Mouse (Mus musculus): Measurements from ENCODE around the gene Nos2. TPM values are rescaled to one million over a fixed set of nuclear protein-coding genes. Genes with fewer than 3 reads are reported as not detected.
A peak's percentile ranks its signal among the peaks of the same experiment; 100 is the strongest.

Gene Nos2
- 1.3 and 1.5 TPM in 2 replicates for polyA plus RNA-seq (2015; fragmentation: Nextera tagmentation; extraction: Ambion mirVana)

- no peak for ATAC-seq (ENCODE audit: low FRiP score)
- Histone ChIP-seq H3K27ac (no peak within 1 kb of the TSS), H3K9ac (no peak within 1 kb of the TSS), H3K4me2 (no peak within 1 kb of the TSS), H3K36me3 (no peaks in the 10 kb centered on the region), H3K4me3 (no peak within 1 kb of the TSS), H3K4me1 (replicated peaks) (peaks cover 9% of the 10 kb centered on the region), H3K9me3 (no peaks in the 10 kb centered on the region), H3K27me3 (peaks cover 40% of the 10 kb centered on the region)
- 62% methylated on average over 6 of the region's 6 CpGs for WGBS
Measured at GRCm38 (mm10) chr11:78920411-78920939, at the start of gene Nos2. Gene Nos2, plus strand, starts transcription at chr11:78920787.

GRCm38 (mm10) chr11:78870891-78871290, 49.7 kb upstream of the Nos2 start:
- no peaks in the 10 kb centered on the region for H3K27me3 ChIP-seq
- no peak for ATAC-seq (ENCODE audit: low FRiP score)
- no peaks in the 10 kb centered on the region for H3K4me1 ChIP-seq (replicated peaks)
- H3K36me3 ChIP-seq: no peaks in the 10 kb centered on the region
- H3K4me2 ChIP-seq: no peak overlapping the region
- no peak overlapping the region for H3K4me3 ChIP-seq
- no peaks in the 10 kb centered on the region for H3K9me3 ChIP-seq
- no peak overlapping the region for H3K9ac ChIP-seq
- WGBS: 83% methylated on average over 4 of the region's 4 CpGs
- no peak overlapping the region for H3K27ac ChIP-seq

GRCm38 (mm10) chr11:78872782-78873181, 47.8 kb upstream of the Nos2 start:
- no peaks in the 10 kb centered on the region for H3K4me1 ChIP-seq (replicated peaks)
- WGBS: 64% methylated on average over 2 of the region's 2 CpGs

GRCm38 (mm10) chr11:78879727-78880126, 40.9 kb upstream of the Nos2 start:
- no peaks in the 10 kb centered on the region for H3K4me1 ChIP-seq (replicated peaks)
- ATAC-seq (ENCODE audit: low FRiP score): no peak
- no peaks in the 10 kb centered on the region for H3K27me3 ChIP-seq
- H3K4me3 ChIP-seq: no peak overlapping the region
- H3K9ac ChIP-seq: no peak overlapping the region
- no peaks in the 10 kb centered on the region for H3K36me3 ChIP-seq
- no peaks in the 10 kb centered on the region for H3K9me3 ChIP-seq
- H3K4me2 ChIP-seq: no peak overlapping the region
- WGBS: 94% methylated on average over 3 of the region's 3 CpGs
- H3K27ac ChIP-seq: no peak overlapping the region

More at GRCm38 (mm10) chr11:78872782-78873181, 47.8 kb upstream of the Nos2 start:
- Histone ChIP-seq H3K9me3 (no peaks in the 10 kb centered on the region), H3K27me3 (no peaks in the 10 kb centered on the region), H3K4me2 (no peak overlapping the region), H3K36me3 (no peaks in the 10 kb centered on the region), H3K9ac (no peak overlapping the region), H3K27ac (no peak overlapping the region), H3K4me3 (no peak overlapping the region)
- no peak for ATAC-seq (ENCODE audit: low FRiP score)

GRCm38 (mm10) chr11:78886693-78887092, 33.9 kb upstream of the Nos2 start:
- Histone ChIP-seq H3K9ac (no peak overlapping the region), H3K27me3 (no peaks in the 10 kb centered on the region), H3K4me3 (no peak overlapping the region), H3K4me1 (replicated peaks) (peaks cover 17% of the 10 kb centered on the region), H3K4me2 (0 out of 2 replicates have a peak overlapping the region, but pooled peaks have one; percentile 6), H3K27ac (peak overlapping the region; percentile 82), H3K9me3 (no peaks in the 10 kb centered on the region), H3K36me3 (no peaks in the 10 kb centered on the region)
- WGBS: 41% methylated on average over 1 of the region's 1 CpGs
- 0 out of 2 replicates have a peak, but pooled peaks have one; percentile 21 for ATAC-seq (ENCODE audit: low FRiP score)

- WGBS: 24% methylated on average over 9 of the region's 9 CpGs
- Histone ChIP-seq H3K27ac (peak overlapping the region; percentile 82), H3K9ac (peak overlapping the region; percentile 55), H3K4me2 (peak overlapping the region; percentile 6; the same call in 1 of the 2 replicates), H3K4me1 (replicated peaks) (peaks cover 17% of the 10 kb centered on the region), H3K4me3 (no peak overlapping the region), H3K9me3 (no peaks in the 10 kb centered on the region), H3K36me3 (no peaks in the 10 kb centered on the region), H3K27me3 (no peaks in the 10 kb centered on the region)
- ATAC-seq (ENCODE audit: low FRiP score): peak; percentile 86
Measured at GRCm38 (mm10) chr11:78887102-78887971, 33.2 kb upstream of the Nos2 start.

GRCm38 (mm10) chr11:78889156-78889555, 31.4 kb upstream of the Nos2 start:
- H3K36me3 ChIP-seq: no peaks in the 10 kb centered on the region
- no peak overlapping the region for H3K27ac ChIP-seq
- H3K4me2 ChIP-seq: no peak overlapping the region
- ATAC-seq (ENCODE audit: low FRiP score): no peak
- peaks cover 17% of the 10 kb centered on the region for H3K4me1 ChIP-seq (replicated peaks)
- no peaks in the 10 kb centered on the region for H3K27me3 ChIP-seq
- no peak overlapping the region for H3K9ac ChIP-seq
- no peak overlapping the region for H3K4me3 ChIP-seq
- WGBS: 94% methylated on average over 4 of the region's 4 CpGs
- H3K9me3 ChIP-seq: no peaks in the 10 kb centered on the region

GRCm38 (mm10) chr11:78896357-78897123, 24.0 kb upstream of the Nos2 start:
- 75% methylated on average over 7 of the region's 7 CpGs for WGBS

GRCm38 (mm10) chr11:78915473-78915872, 5.1 kb upstream of the Nos2 start:
- H3K9me3 ChIP-seq: no peaks in the 10 kb centered on the region
- no peak overlapping the region for H3K9ac ChIP-seq
- no peak overlapping the region for H3K4me3 ChIP-seq
- H3K4me2 ChIP-seq: no peak overlapping the region
- H3K36me3 ChIP-seq: no peaks in the 10 kb centered on the region
- H3K27ac ChIP-seq: no peak overlapping the region
- no peaks in the 10 kb centered on the region for H3K27me3 ChIP-seq
- WGBS: 85% methylated on average over 6 of the region's 6 CpGs
- no peak for ATAC-seq (ENCODE audit: low FRiP score)
- no peaks in the 10 kb centered on the region for H3K4me1 ChIP-seq (replicated peaks)

More at GRCm38 (mm10) chr11:78896357-78897123, 24.0 kb upstream of the Nos2 start:
- H3K9ac ChIP-seq: no peak overlapping the region
- no peak overlapping the region for H3K4me2 ChIP-seq
- ATAC-seq (ENCODE audit: low FRiP score): no peak
- no peak overlapping the region for H3K4me3 ChIP-seq
- no peaks in the 10 kb centered on the region for H3K27me3 ChIP-seq
- no peaks in the 10 kb centered on the region for H3K36me3 ChIP-seq
- H3K4me1 ChIP-seq (replicated peaks): no peaks in the 10 kb centered on the region
- no peak overlapping the region for H3K27ac ChIP-seq
- H3K9me3 ChIP-seq: no peaks in the 10 kb centered on the region

- H3K4me2 ChIP-seq: no peak overlapping the region
- ATAC-seq (ENCODE audit: low FRiP score): no peak
Measured at GRCm38 (mm10) chr11:78916410-78916809, 4.2 kb upstream of the Nos2 start.

GRCm38 (mm10) chr11:78919745-78920144, 842 bp upstream of the Nos2 start:
- Histone ChIP-seq H3K4me3 (no peak overlapping the region), H3K27me3 (peaks cover 33% of the 10 kb centered on the region), H3K9me3 (no peaks in the 10 kb centered on the region), H3K36me3 (no peaks in the 10 kb centered on the region), H3K27ac (no peak overlapping the region), H3K9ac (no peak overlapping the region), H3K4me2 (no peak overlapping the region), H3K4me1 (replicated peaks) (peaks cover 4% of the 10 kb centered on the region)
- no peak for ATAC-seq (ENCODE audit: low FRiP score)
- 78% methylated on average over 4 of the region's 4 CpGs for WGBS

More at GRCm38 (mm10) chr11:78916410-78916809, 4.2 kb upstream of the Nos2 start:
- no peak overlapping the region for H3K9ac ChIP-seq
- H3K4me1 ChIP-seq (replicated peaks): no peaks in the 10 kb centered on the region
- WGBS: 89% methylated on average over 1 of the region's 1 CpGs
- no peaks in the 10 kb centered on the region for H3K9me3 ChIP-seq
- no peaks in the 10 kb centered on the region for H3K36me3 ChIP-seq
- H3K27me3 ChIP-seq: 0 out of 2 replicates have a peak, but pooled peaks cover 3% of the 10 kb centered on the region
- no peak overlapping the region for H3K4me3 ChIP-seq
- H3K27ac ChIP-seq: no peak overlapping the region

Data from hindbrain, embryonic 13.5 days (tissue).